Mouse (Mus musculus): ENCODE data around the gene 2410002F23Rik. TPM values are rescaled to one million over a fixed set of nuclear protein-coding genes. Genes with fewer than 3 reads are reported as not detected.

2410002F23Rik gene
- total RNA-seq, 2 experiments from 2014 or later: 83.1 to 105 TPM

Other genes starting within 250 kb of the 2410002F23Rik start
- not detected for gene Klk1b26, start 234.6 kb upstream of the 2410002F23Rik start, total RNA-seq (2021)
- not detected for gene Klk1b27, start 194.4 kb upstream of the 2410002F23Rik start, total RNA-seq (2021)
- gene Klk1b21, start 144.4 kb upstream of the 2410002F23Rik start, total RNA-seq (2021): not detected
- not detected for gene Klk1b22, start 134.0 kb upstream of the 2410002F23Rik start, total RNA-seq (2021)
- gene Klk1b16, start 110.0 kb upstream of the 2410002F23Rik start, total RNA-seq (2021): not detected
- not detected for gene Klk1b24, start 58.5 kb upstream of the 2410002F23Rik start, total RNA-seq (2021)
- gene Klk1b3, start 48.5 kb upstream of the 2410002F23Rik start, total RNA-seq (2021): not detected
- not detected for gene Klk1b4, start 39.3 kb upstream of the 2410002F23Rik start, total RNA-seq (2021)
- gene Klk1b5, start 30.8 kb upstream of the 2410002F23Rik start, total RNA-seq (2021): not detected
- gene Klk1, start 21.4 kb upstream of the 2410002F23Rik start, total RNA-seq (2021): not detected
- not detected for gene Gm36864, start 10.5 kb upstream of the 2410002F23Rik start, total RNA-seq (2021)
- 1 to 10 TPM; 1.4 to 1.5 TPM for gene 1700028J19Rik, start within 50 bp of the 2410002F23Rik start, total RNA-seq (2021)
- not detected for gene Acp4, start 10.7 kb downstream of the 2410002F23Rik start, total RNA-seq (2021)
- gene Gm15517, start 14.7 kb downstream of the 2410002F23Rik start, total RNA-seq (2021): not detected
- 1 to 10 TPM; 2.5 to 2.8 TPM for gene Clec11a, start 60.2 kb downstream of the 2410002F23Rik start, total RNA-seq (2021)
- 100 to 1,000 TPM; 566 to 582 TPM for gene Shank1, start 63.5 kb downstream of the 2410002F23Rik start, total RNA-seq (2021)
- gene Syt3, start 137.4 kb downstream of the 2410002F23Rik start, total RNA-seq (2021): 10 to 100 TPM; 95.5 to 98.4 TPM
- 1 to 10 TPM; 2.3 TPM for gene 1700008O03Rik, start 139.1 kb downstream of the 2410002F23Rik start, total RNA-seq (2021)
- 100 to 1,000 TPM; 299 to 301 TPM for gene Lrrc4b, start 182.3 kb downstream of the 2410002F23Rik start, total RNA-seq (2021)
- gene Aspdh, start 218.7 kb downstream of the 2410002F23Rik start, total RNA-seq (2021): 10 to 100 TPM; 15.0 to 15.4 TPM
- gene Josd2, start 221.3 kb downstream of the 2410002F23Rik start, total RNA-seq (2021): 10 to 100 TPM; 60.7 to 64.3 TPM
- gene Emc10, start 249.8 kb downstream of the 2410002F23Rik start, total RNA-seq (2021): 100 to 1,000 TPM; 163 to 173 TPM
- 10 to 100 TPM; 29.8 to 48.4 TPM for gene Fam71e1, start 249.9 kb downstream of the 2410002F23Rik start, total RNA-seq (2021)

Data from layer of hippocampus, postnatal 14 days (tissue).